Mouse (Mus musculus): ENCODE data around the gene Vav3. TPM values are rescaled to one million over a fixed set of nuclear protein-coding genes. Genes with fewer than 3 reads are reported as not detected.

Gene Vav3
- polyA plus RNA-seq, 1 experiment from 2014 or later, result 6.4 TPM

DNA sequence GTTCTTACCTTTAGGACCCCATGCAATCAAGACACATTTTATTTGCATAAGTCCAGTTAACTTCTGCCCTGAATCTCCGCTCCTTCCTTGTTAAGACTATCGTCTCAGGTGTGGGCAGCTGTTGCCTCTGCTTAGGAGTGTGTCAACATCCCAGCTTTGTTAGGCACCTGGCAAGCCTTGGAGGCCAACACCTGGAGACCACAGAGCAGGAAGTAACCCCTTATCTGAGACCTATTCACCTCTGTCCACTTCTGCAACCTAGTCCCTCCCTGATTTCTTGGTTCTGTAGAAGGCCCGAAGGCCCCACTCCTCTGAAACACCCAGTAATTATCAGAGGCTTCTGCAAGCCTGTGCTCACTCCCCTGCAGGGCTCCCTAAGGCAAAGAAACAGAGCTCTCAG lies 255.6 kb downstream of the Vav3 start:
- Histone ChIP-seq H3K4me2 (no peak overlapping the region), H3K9ac (replicated peaks) (no peak overlapping the region), H3K9me3 (no peaks in the 10 kb centered on the region), H3K4me1 (replicated peaks) (no peaks in the 10 kb centered on the region), H3K36me3 (no peaks in the 10 kb centered on the region), H3K27me3 (no peaks in the 10 kb centered on the region), H3K27ac (no peak overlapping the region), H3K4me3 (replicated peaks) (no peak overlapping the region)
- WGBS, result 69% methylated on average over 3 of the region's 3 CpGs
- ATAC-seq (ENCODE audit: insufficient number of reproducible peaks, insufficient read depth, low FRiP score, low TSS enrichment, low read depth), result no peak

- no peak overlapping the region for H3K27ac ChIP-seq
- no peaks in the 10 kb centered on the region for H3K4me1 ChIP-seq (replicated peaks)
- H3K36me3 ChIP-seq, result no peaks in the 10 kb centered on the region
- 60% methylated on average over 4 of the region's 4 CpGs for WGBS
- H3K9ac ChIP-seq (replicated peaks), result no peak overlapping the region
- no peaks in the 10 kb centered on the region for H3K9me3 ChIP-seq
- H3K27me3 ChIP-seq, result no peaks in the 10 kb centered on the region
- H3K4me3 ChIP-seq (replicated peaks), result no peak overlapping the region
- no peak for ATAC-seq (ENCODE audit: insufficient number of reproducible peaks, insufficient read depth, low FRiP score, low TSS enrichment, low read depth)
- no peak overlapping the region for H3K4me2 ChIP-seq
Observed at GRCm38 (mm10) chr3:109600699-109601451, 260.4 kb downstream of the Vav3 start.

DNA sequence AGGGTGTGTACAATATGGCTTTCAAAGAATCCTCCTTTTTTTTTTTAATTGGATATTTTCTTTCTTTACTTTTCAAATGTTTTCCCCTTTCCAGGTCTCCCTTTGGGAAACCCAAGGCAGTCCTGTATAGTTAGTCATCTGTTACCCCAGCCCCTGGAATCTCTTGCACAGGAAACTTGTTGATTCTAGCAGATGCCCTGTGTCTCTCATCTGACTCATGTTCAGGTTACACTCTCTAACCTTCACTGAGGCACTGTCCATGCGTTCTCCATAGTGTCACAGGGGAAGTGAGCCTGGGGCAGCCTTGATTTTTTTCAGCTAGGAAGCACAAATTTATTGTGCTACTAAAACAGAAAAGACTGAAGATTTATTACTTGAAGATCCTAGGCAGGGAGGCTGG lies 262.3 kb downstream of the Vav3 start:
- Histone ChIP-seq H3K27ac (no peak overlapping the region), H3K4me1 (replicated peaks) (no peaks in the 10 kb centered on the region), H3K27me3 (no peaks in the 10 kb centered on the region), H3K4me2 (no peak overlapping the region), H3K36me3 (no peaks in the 10 kb centered on the region), H3K9ac (replicated peaks) (no peak overlapping the region), H3K9me3 (no peaks in the 10 kb centered on the region), H3K4me3 (replicated peaks) (no peak overlapping the region)
- WGBS, result 45% methylated on average over 1 of the region's 1 CpGs
- ATAC-seq (ENCODE audit: insufficient number of reproducible peaks, insufficient read depth, low FRiP score, low TSS enrichment, low read depth), result no peak

GRCm38 (mm10) chr3:109606121-109606520 lies 265.7 kb downstream of the Vav3 start:
- H3K36me3 ChIP-seq, result no peaks in the 10 kb centered on the region
- no peaks in the 10 kb centered on the region for H3K27me3 ChIP-seq
- no peak overlapping the region for H3K27ac ChIP-seq
- H3K4me2 ChIP-seq, result no peak overlapping the region
- no peaks in the 10 kb centered on the region for H3K4me1 ChIP-seq (replicated peaks)
- ATAC-seq (ENCODE audit: insufficient number of reproducible peaks, insufficient read depth, low FRiP score, low TSS enrichment, low read depth), result no peak
- 71% methylated on average over 2 of the region's 2 CpGs for WGBS
- H3K9me3 ChIP-seq, result no peaks in the 10 kb centered on the region
- H3K4me3 ChIP-seq (replicated peaks), result no peak overlapping the region
- H3K9ac ChIP-seq (replicated peaks), result no peak overlapping the region

GRCm38 (mm10) chr3:109621721-109622120 lies 281.3 kb downstream of the Vav3 start:
- Histone ChIP-seq H3K4me3 (replicated peaks) (no peak overlapping the region), H3K9ac (replicated peaks) (no peak overlapping the region)
- 65% methylated on average over 3 of the region's 3 CpGs for WGBS

DNA sequence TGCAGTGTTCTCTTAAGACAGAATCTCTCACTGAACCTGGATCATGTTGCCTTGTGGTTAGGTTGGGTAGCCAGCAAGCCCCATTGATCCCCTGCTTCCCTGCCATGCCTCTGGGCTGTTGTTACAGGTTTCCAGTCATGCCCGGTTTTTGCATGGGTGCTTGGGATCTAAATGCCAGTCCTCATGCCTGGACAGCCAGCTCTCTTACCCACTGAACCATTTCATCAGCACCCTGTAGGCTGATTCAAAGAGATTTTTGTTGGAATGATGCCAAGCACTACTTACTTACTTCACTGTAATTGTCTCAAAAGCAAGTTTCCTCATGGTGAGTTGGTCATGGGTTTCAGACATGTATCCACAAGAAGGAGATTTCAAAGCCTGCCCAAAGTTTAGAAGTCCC lies 281.9 kb downstream of the Vav3 start:
- Histone ChIP-seq H3K36me3 (no peaks in the 10 kb centered on the region), H3K27ac (no peak overlapping the region)
- no peak for ATAC-seq (ENCODE audit: insufficient number of reproducible peaks, insufficient read depth, low FRiP score, low TSS enrichment, low read depth)

More at GRCm38 (mm10) chr3:109621721-109622120, 281.3 kb downstream of the Vav3 start:
- H3K27me3 ChIP-seq, result no peaks in the 10 kb centered on the region
- ATAC-seq (ENCODE audit: insufficient number of reproducible peaks, insufficient read depth, low FRiP score, low TSS enrichment, low read depth), result no peak
- no peaks in the 10 kb centered on the region for H3K9me3 ChIP-seq
- no peaks in the 10 kb centered on the region for H3K4me1 ChIP-seq (replicated peaks)
- no peak overlapping the region for H3K27ac ChIP-seq
- H3K36me3 ChIP-seq, result no peaks in the 10 kb centered on the region
- no peak overlapping the region for H3K4me2 ChIP-seq

DNA sequence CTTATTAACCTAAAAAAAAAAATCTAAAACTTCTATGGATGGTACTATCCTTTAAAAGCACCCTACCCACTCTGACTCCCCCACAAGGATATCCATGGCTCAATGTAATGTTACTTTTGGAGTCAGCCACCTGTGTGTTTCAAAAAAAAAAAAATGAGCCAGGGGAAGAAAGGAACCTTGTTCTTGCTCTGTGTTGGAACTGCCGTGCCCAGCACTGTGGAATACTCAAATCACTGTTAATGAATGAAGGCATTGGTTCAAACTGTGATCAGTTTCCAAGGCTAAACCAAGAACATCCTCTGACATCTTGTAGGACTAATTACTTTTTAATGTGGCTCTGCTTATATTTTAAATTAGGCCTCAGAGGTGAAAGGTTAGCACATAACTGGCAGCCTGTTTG lies 282.4 kb downstream of the Vav3 start:
- Histone ChIP-seq H3K36me3 (no peaks in the 10 kb centered on the region), H3K27me3 (no peaks in the 10 kb centered on the region), H3K4me2 (no peak overlapping the region), H3K4me3 (replicated peaks) (no peak overlapping the region), H3K4me1 (replicated peaks) (no peaks in the 10 kb centered on the region), H3K9me3 (no peaks in the 10 kb centered on the region), H3K27ac (no peak overlapping the region), H3K9ac (replicated peaks) (no peak overlapping the region)
- 81% methylated on average over 1 of the region's 1 CpGs for WGBS
- no peak for ATAC-seq (ENCODE audit: insufficient number of reproducible peaks, insufficient read depth, low FRiP score, low TSS enrichment, low read depth)

More for the DNA sequence above, 281.9 kb downstream of the Vav3 start:
- 54% methylated on average over 1 of the region's 1 CpGs for WGBS
- Histone ChIP-seq H3K4me2 (no peak overlapping the region), H3K4me1 (replicated peaks) (no peaks in the 10 kb centered on the region), H3K9ac (replicated peaks) (no peak overlapping the region), H3K27me3 (no peaks in the 10 kb centered on the region), H3K9me3 (no peaks in the 10 kb centered on the region), H3K4me3 (replicated peaks) (no peak overlapping the region)

DNA sequence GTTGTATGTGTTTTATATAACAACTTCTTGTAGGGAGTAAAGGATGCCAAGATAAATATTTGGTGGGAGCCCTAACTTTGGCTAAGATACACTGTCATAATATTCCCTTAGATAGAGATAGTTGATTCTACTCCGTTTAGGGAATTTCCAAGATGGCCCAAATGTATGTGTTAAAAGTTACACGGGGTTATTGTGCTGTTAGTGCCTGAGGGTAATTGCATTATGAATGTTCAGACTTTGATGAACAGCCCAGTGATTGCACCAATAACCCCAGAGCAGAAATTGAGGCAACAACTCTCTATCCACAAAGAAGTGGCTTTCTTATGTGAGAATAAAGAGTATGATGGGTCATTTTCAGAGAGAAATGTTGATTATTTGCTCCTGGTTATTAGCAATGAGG lies 283.3 kb downstream of the Vav3 start:
- Histone ChIP-seq H3K4me1 (replicated peaks) (no peaks in the 10 kb centered on the region), H3K27ac (no peak overlapping the region), H3K36me3 (no peaks in the 10 kb centered on the region), H3K4me2 (no peak overlapping the region), H3K9me3 (no peaks in the 10 kb centered on the region), H3K27me3 (no peaks in the 10 kb centered on the region), H3K4me3 (replicated peaks) (no peak overlapping the region), H3K9ac (replicated peaks) (no peak overlapping the region)
- 65% methylated on average over 2 of the region's 2 CpGs for WGBS
- ATAC-seq (ENCODE audit: insufficient number of reproducible peaks, insufficient read depth, low FRiP score, low TSS enrichment, low read depth), result no peak

DNA sequence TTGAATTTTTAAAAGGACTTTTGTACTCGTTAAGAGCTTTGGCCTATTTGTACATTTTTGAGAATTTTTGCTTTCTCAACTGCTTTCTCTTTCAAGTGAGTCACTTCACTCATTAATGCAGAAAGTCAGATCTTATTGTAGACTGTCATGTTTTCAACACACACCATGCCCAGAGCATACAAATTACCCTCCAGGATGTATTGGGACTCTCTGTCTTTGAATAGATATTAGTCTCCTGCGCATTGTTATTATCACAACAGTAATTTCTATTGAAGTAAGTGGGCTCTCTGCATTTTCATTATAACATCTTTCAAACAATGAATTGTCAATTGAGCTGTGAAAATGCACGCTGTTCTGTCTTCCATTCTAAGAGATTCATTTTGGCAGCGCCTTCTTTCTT lies 295.6 kb downstream of the Vav3 start:
- Histone ChIP-seq H3K4me1 (replicated peaks) (no peaks in the 10 kb centered on the region), H3K4me3 (replicated peaks) (no peak overlapping the region), H3K9me3 (no peaks in the 10 kb centered on the region), H3K27ac (no peak overlapping the region), H3K27me3 (no peaks in the 10 kb centered on the region), H3K4me2 (no peak overlapping the region), H3K9ac (replicated peaks) (no peak overlapping the region), H3K36me3 (no peaks in the 10 kb centered on the region)
- WGBS, result 91% methylated on average over 4 of the region's 4 CpGs
- ATAC-seq (ENCODE audit: insufficient number of reproducible peaks, insufficient read depth, low FRiP score, low TSS enrichment, low read depth), result no peak

DNA sequence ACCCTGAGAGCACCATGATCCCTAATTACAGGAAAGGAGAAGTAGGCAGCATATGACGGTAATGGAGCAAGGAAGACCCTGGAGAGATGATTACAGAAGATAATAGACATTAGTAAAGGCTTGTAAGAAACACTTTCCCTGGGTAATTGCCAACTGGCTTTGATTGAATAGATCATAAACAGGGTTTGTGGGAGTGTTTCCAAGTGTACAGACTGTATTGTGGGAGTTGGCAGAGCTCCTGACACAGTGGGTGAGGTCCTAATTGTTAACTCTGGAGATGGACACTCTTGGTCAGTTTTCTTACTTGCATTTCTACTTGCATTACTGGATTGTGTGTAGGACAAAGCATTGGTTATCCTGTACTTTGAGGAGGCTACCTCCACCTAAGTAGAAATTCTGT lies 298.9 kb downstream of the Vav3 start:
- no peak overlapping the region for H3K9ac ChIP-seq (replicated peaks)
- H3K4me3 ChIP-seq (replicated peaks), result no peak overlapping the region
- no peak overlapping the region for H3K4me2 ChIP-seq
- 78% methylated on average over 1 of the region's 1 CpGs for WGBS
- no peak overlapping the region for H3K27ac ChIP-seq
- no peaks in the 10 kb centered on the region for H3K9me3 ChIP-seq
- H3K27me3 ChIP-seq, result no peaks in the 10 kb centered on the region
- no peaks in the 10 kb centered on the region for H3K4me1 ChIP-seq (replicated peaks)
- no peak for ATAC-seq (ENCODE audit: insufficient number of reproducible peaks, insufficient read depth, low FRiP score, low TSS enrichment, low read depth)
- no peaks in the 10 kb centered on the region for H3K36me3 ChIP-seq

DNA sequence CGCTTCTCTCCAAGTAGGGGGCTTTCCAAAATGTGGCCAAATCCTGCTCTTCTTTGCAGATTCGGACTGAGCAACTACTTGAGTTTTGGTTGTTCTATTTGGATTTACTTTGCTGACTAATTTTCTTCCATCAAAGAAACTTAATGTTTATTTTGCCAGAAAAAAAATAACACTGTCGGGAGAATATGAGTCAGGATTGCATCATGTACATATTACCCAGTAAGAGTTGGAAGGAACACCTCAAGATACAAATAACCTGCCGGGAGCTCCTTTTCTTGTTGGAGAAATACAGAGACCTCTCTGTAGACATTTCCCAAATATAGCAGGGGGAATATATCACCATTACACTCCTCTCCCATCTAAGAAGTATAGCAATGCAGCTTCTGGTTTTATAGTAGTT lies 300.3 kb downstream of the Vav3 start:
- Histone ChIP-seq H3K27me3 (no peaks in the 10 kb centered on the region), H3K4me3 (replicated peaks) (no peak overlapping the region), H3K4me1 (replicated peaks) (no peaks in the 10 kb centered on the region), H3K36me3 (no peaks in the 10 kb centered on the region), H3K27ac (no peak overlapping the region), H3K9ac (replicated peaks) (no peak overlapping the region), H3K9me3 (no peaks in the 10 kb centered on the region), H3K4me2 (no peak overlapping the region)
- WGBS, result 92% methylated on average over 4 of the region's 4 CpGs
- no peak for ATAC-seq (ENCODE audit: insufficient number of reproducible peaks, insufficient read depth, low FRiP score, low TSS enrichment, low read depth)

GRCm38 (mm10) chr3:109648242-109648641 lies 307.8 kb downstream of the Vav3 start:
- H3K4me3 ChIP-seq (replicated peaks), result no peak overlapping the region
- ATAC-seq (ENCODE audit: insufficient number of reproducible peaks, insufficient read depth, low FRiP score, low TSS enrichment, low read depth), result no peak
- H3K36me3 ChIP-seq, result no peaks in the 10 kb centered on the region
- H3K27me3 ChIP-seq, result no peaks in the 10 kb centered on the region
- no peak overlapping the region for H3K9ac ChIP-seq (replicated peaks)
- H3K27ac ChIP-seq, result no peak overlapping the region
- H3K4me1 ChIP-seq (replicated peaks), result no peaks in the 10 kb centered on the region; the same call in 1 of the 2 replicates
- 80% methylated on average over 2 of the region's 2 CpGs for WGBS
- H3K4me2 ChIP-seq, result no peak overlapping the region
- no peaks in the 10 kb centered on the region for H3K9me3 ChIP-seq
